Mouse (Mus musculus): ENCODE measurements around the gene Gabbr2.

The Gabbr2 gene

GRCm38 (mm10) chr4:46916786-46917185 is 74.9 kb downstream of the Gabbr2 start:
- no peak for DNase-seq (ENCODE audit: low spot score in 2 of 2)

- no peak for DNase-seq (ENCODE audit: low spot score in 2 of 2)
Observed at GRCm38 (mm10) chr4:46915934-46916333, 75.7 kb downstream of the Gabbr2 start.

DNA sequence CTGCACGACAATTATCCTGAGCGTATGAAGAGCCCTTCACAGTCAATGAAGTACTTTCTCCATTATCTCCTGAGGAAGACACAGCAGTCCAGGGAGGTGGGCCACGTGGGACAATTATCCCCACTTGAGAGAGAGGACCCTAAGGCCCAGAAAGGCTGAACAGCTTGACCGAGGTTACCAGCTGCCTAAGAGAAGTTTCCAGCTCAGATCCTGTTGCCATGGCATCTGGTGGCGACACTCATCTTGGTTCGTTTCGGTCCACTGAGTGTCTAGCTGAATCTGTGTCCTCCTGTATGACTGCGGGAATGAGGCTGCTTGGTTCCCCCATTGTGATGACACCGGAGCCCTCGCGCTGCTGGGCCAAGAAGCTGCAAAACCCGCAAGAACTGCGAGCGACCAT is 76.2 kb downstream of the Gabbr2 start:
- DNase-seq (ENCODE audit: low spot score in 2 of 2): no peak

DNA sequence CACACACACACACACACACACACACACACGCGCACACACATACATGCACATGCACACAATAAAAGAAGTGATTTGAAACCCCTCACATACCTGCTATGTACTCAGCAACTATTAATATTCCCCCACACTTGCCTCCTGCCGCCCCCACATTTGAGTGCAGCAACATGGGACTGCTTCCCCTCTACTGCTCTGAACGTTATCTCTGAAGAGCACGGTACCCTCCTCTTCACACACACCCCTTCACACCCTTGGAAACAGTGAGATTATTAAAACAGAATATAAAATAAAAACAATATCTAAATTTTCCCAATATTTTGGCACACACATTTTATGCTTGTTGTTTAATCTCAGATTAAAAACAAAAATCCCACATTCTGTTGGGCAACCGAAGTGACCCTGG is 77.1 kb downstream of the Gabbr2 start:
- DNase-seq (ENCODE audit: low spot score in 2 of 2): no peak

DNA sequence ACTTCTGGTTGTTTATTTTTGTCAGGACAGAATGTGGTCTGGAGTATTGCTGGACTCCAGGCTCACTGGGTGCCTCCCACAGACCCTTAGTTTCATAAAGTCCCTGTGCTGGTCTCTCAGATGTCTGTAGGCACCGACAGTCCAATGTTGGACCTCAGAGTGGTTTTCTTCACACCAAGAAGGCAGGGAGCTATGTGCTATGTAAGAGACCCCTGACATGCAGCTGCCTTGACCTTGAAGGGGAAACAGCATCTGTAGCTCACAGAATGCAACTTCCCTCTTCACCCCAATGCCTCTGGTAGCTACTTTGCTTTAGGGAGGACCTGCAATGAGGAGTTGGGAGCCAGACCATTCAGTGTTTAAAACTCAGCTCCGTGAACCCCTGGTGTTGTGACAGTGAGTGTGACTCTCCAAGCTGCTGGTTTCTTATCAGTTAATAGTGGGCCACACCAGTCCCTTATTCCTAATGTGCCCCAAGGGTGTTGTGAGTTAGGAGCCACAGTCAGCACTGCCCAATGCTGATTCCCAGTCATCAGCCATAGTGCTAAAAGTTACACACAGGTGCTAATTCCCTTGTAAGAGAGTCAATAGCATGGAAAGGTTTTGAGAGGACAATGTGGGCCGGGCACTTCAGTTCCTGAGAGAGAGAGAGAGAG is 85.5 kb downstream of the Gabbr2 start:
- no peak for DNase-seq (ENCODE audit: low spot score in 2 of 2)

GRCm38 (mm10) chr4:46905152-46905551 is 86.5 kb downstream of the Gabbr2 start:
- no peak for DNase-seq (ENCODE audit: low spot score in 2 of 2)

- no peak for DNase-seq (ENCODE audit: low spot score in 2 of 2)
Observed at GRCm38 (mm10) chr4:46904129-46904528, 87.5 kb downstream of the Gabbr2 start.

DNA sequence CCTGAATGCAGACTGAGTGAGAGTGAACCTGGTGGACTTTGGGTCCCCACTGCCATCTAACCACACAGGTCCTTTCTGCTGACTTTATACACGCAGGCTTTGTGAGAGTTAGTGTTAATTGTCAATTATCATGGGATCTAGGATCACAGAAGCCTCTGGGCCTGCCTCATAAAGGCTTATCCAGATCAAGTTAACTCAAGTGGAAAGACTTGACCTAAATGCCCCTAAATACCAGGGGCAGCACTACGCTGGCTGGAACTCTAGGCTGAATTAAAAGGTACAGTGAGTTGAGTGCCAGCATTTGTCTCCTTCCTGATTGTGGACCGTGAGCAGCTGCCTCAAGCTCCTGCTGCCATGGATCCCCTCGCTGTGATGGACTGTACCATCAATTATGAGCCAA is 93.1 kb downstream of the Gabbr2 start:
- no peak for DNase-seq (ENCODE audit: low spot score in 2 of 2)

- DNase-seq (ENCODE audit: low spot score in 2 of 2): no peak
Observed at GRCm38 (mm10) chr4:46897634-46898399, 93.9 kb downstream of the Gabbr2 start.

DNA sequence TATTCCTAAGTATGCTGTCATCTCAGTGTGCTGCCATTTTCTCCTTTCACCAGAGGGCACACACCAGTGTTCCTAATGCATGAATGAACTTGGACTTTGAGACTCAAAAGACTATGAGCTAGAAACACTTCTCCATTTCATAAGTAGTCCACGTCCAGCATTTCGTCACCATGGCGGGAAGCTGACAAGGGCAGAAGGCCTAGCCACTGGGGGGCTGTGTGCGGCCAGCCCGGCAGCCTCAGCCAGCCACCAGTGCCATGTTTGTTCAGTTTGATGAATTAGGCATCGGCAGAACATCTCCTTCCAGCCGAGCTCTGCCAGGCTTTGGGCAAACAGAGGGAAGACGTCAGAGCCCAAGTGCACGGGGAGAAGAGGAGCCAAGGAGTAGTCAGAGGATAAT is 97.5 kb downstream of the Gabbr2 start:
- DNase-seq (ENCODE audit: low spot score in 2 of 2): no peak

DNA sequence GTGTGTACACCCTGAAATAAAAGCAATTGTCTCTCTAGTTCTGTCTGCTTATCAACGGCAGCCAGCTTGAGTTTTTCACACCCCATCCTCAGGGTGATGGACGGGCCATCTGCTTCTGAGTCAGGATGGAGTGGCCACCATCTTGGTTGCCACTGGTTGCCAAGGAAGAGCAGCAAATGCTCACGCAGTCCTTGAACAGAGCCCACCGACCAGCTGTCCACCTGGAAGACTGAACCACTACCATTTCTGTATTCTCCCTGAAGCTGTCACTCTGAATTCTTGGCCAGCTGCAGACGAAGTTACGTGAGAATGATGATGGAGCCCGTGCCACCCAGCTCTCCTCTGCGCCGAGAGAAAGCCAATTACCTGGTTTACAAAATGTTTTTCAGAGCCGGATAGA is 102.5 kb downstream of the Gabbr2 start:
- DNase-seq (ENCODE audit: low spot score in 2 of 2): no peak

DNA sequence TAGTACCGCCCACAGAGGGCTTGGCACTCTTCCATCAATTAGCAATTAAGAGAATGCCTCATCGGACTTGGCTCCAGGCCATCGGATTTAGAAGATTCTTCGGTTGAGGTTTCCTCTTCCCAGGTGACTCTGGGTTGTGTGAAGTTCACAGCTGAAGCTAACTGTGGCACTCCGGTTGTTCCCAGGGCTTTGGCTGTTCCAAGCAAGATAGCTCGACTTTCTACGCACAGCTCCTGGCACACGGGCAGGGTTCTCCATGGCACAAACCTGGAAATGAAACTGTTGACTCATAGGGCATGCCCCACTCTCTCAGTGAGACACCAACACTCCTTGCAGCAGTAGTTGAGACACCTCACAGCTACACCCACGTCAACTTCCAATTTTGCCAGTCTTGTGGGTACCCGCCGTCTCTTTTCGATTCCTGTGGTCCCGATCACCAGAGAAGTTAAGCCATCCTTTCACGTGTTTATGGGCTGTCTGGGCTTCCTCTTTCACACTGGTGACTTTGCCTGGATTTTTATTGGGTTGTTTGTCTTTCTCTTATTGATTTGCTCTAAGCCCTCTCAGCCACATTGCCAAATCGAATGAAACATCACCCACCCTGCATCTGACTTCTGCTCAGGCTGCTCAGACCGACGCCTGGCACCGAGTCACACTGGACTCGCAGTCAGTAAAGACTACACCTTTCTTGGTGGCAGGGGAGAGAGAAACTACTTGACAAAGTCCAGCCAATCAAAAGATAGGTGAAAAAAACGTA is 105.9 kb downstream of the Gabbr2 start:
- DNase-seq (ENCODE audit: low spot score in 2 of 2): peak; percentile 61 to 64

GRCm38 (mm10) chr4:46884132-46884531 is 107.5 kb downstream of the Gabbr2 start:
- no peak for DNase-seq (ENCODE audit: low spot score in 2 of 2)

GRCm38 (mm10) chr4:46883546-46883945 is 108.1 kb downstream of the Gabbr2 start:
- DNase-seq (ENCODE audit: low spot score in 2 of 2): no peak

GRCm38 (mm10) chr4:46883047-46883446 is 108.6 kb downstream of the Gabbr2 start:
- no peak for DNase-seq (ENCODE audit: low spot score in 2 of 2)

DNA sequence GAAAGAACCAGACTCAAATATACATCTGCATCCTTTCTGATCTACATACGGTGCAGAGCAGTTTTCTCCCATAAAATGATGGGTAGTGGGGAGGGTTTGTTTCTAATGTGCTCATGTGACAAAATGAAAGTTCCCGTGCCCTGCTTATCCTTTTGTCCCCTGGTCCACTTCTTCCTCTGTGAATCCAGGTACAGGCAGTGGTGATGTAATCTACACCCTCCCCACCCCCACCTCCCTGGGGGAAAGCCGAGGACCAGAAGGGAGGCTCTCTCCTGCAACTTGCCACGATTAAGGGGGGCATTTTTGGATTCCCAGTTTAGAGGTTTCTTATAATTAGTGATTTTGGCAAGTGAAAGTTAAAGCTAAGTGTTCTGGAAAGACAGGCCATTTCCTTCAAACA is 110.4 kb downstream of the Gabbr2 start:
- no peak for DNase-seq (ENCODE audit: low spot score in 2 of 2)

- DNase-seq (ENCODE audit: low spot score in 2 of 2): no peak
Observed at GRCm38 (mm10) chr4:46879943-46880342, 111.7 kb downstream of the Gabbr2 start.

- peak in 1 of 2 experiments; percentile 72 for DNase-seq (ENCODE audit: low spot score in 2 of 2)
Observed at GRCm38 (mm10) chr4:46872750-46873149, 118.9 kb downstream of the Gabbr2 start.

- no peak for DNase-seq (ENCODE audit: low spot score in 2 of 2)
Observed at GRCm38 (mm10) chr4:46870157-46870556, 121.5 kb downstream of the Gabbr2 start.

- no peak for DNase-seq (ENCODE audit: low spot score in 2 of 2)
Observed at GRCm38 (mm10) chr4:46869380-46869779, 122.3 kb downstream of the Gabbr2 start.

DNA sequence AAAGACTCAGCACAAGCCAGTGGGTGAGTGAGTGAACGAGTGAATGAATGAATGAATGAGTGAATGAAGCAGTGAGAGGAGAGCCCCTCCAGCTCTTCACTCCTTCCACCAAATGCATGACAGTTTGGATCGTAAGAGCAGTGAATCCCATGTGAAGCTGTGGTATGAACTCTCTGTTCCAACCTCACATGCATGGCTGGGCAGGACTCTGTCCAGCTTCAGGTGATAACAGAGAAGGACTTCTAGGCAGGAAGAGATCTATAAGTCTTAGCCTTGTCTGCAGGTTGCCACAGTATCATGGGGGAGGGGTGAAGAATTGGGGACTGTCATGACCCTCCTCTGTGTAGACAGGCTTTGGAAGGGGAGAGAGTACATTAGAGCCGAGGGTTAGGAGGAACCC is 122.8 kb downstream of the Gabbr2 start:
- no peak for DNase-seq (ENCODE audit: low spot score in 2 of 2)

GRCm38 (mm10) chr4:46868181-46868580 is 123.5 kb downstream of the Gabbr2 start:
- DNase-seq (ENCODE audit: low spot score in 2 of 2): no peak

DNA sequence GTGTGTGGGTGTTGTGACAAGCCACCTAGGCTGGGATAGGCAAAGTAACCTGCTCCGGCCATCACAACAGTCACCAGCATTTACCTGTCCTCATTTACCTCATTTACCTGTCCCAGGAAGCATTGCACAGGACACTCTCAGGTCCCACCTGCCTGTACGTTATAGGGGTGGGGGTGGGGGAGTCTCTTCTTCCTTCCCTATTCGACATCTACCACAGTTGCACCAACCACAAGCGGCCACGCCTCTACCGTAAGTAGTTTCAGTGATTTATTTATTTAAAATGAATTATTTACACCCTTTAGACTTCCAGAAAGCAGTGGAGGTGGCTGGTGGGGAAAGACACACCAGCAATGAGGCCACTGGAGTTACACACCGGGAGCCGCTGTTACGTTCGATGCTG is 123.9 kb downstream of the Gabbr2 start:
- DNase-seq (ENCODE audit: low spot score in 2 of 2): no peak

Measured in frontal cortex, postnatal 36 days (tissue).